Comparison of ENCODE assay signal across 10 mouse cellular contexts in the genomic region with DNA sequence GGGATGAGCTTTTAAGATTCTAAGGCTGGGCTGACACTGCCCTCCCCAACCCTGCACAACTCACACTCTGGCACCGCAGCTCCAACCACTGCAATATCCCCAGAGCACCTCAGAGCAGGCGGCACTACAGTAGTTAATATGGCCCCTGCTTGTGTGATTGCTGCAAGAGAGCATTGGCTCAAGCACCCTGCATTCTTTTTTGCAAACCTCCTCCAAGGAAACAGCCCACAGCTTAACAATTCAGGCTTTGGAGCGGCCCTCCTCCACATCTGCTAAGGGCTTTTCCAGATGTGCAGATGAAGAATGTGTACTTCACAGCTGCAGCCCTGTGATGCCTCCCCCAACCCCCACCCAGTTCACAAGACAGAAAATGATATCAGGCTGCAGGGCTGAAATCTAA.
A peak's percentile ranks its signal among the peaks of the same experiment; 100 is the strongest.
DNase-seq lines count a peak whose midpoint lies in the region; ATAC-seq lines count a peak whose summit lies in the region.
"Had no signal": no experiment of that assay in that cellular context is flagged by ENCODE, and none has a peak within 500 bp of the region (broad histone marks: within the 10 kb centered on the region; RNA-seq: fewer than 3 reads in every experiment).

No protein-coding gene starts in this region.

- no peaks in the 10 kb centered on the region for H3K27me3 ChIP-seq in lung, embryonic 15.5 days
- H3K27me3 ChIP-seq in heart, embryonic 15.5 days, result no peaks in the 10 kb centered on the region
- H3K27me3 ChIP-seq in neural tube, embryonic 13.5 days, result no peaks in the 10 kb centered on the region; the same call in 1 of the 2 replicates

- peak; percentile 53 for ATAC-seq in lung, embryonic 15.5 days (ENCODE audit: borderline replicate concordance, extremely low read depth, low FRiP score, low TSS enrichment)
- ATAC-seq in heart, embryonic 15.5 days (replicated peaks; ENCODE audit: insufficient number of reproducible peaks, insufficient read depth, low FRiP score, low read depth), result peak; percentile 23; the same call in 1 of the 2 replicates
- ATAC-seq in neural tube, embryonic 13.5 days (ENCODE audit: low read depth), result no peak
- ATAC-seq in megakaryocyte, adult 5-6 weeks (ENCODE audit: poor library complexity, severe bottlenecking), result no peak
- ATAC-seq: midbrain, embryonic 16.5 days had no signal

- peaks cover 33% of the 10 kb centered on the region for H3K4me1 ChIP-seq in lung, embryonic 15.5 days
- H3K4me1 ChIP-seq in heart, embryonic 15.5 days (replicated peaks), result peaks cover 35% of the 10 kb centered on the region
- H3K4me1 ChIP-seq in neural tube, embryonic 13.5 days (replicated peaks), result peaks cover 40% of the 10 kb centered on the region

- H3K27ac ChIP-seq in lung, embryonic 15.5 days, result no peak overlapping the region
- peak overlapping the region; percentile 33; the same call in 1 of the 2 replicates for H3K27ac ChIP-seq in heart, embryonic 15.5 days
- H3K27ac ChIP-seq in neural tube, embryonic 13.5 days (replicated peaks), result no peak overlapping the region

- H3K9ac ChIP-seq in lung, embryonic 15.5 days, result no peak overlapping the region
- H3K9ac ChIP-seq in heart, embryonic 15.5 days, result no peak overlapping the region
- H3K9ac ChIP-seq in neural tube, embryonic 13.5 days, result 0 out of 2 replicates have a peak overlapping the region, but pooled peaks have one; percentile 2

- WGBS in lung, embryonic 15.5 days, result 42% methylated on average over 3 of the region's 3 CpGs
- WGBS in heart, embryonic 15.5 days, result 57% methylated on average over 3 of the region's 3 CpGs
- 47% methylated on average over 3 of the region's 3 CpGs for WGBS in neural tube, embryonic 13.5 days

- no peaks in the 10 kb centered on the region for H3K9me3 ChIP-seq in lung, embryonic 15.5 days
- no peaks in the 10 kb centered on the region for H3K9me3 ChIP-seq in heart, embryonic 15.5 days (replicated peaks)
- no peaks in the 10 kb centered on the region for H3K9me3 ChIP-seq in neural tube, embryonic 13.5 days

- no peak overlapping the region for H3K4me2 ChIP-seq in lung, embryonic 15.5 days
- no peak overlapping the region for H3K4me2 ChIP-seq in heart, embryonic 15.5 days
- H3K4me2 ChIP-seq in neural tube, embryonic 13.5 days, result no peak overlapping the region

- H3K36me3 ChIP-seq in lung, embryonic 15.5 days, result no peaks in the 10 kb centered on the region
- peaks cover 8% of the 10 kb centered on the region; the same call in 1 of the 2 replicates for H3K36me3 ChIP-seq in heart, embryonic 15.5 days
- H3K36me3 ChIP-seq in neural tube, embryonic 13.5 days, result no peaks in the 10 kb centered on the region

- no peak overlapping the region for H3K4me3 ChIP-seq in lung, embryonic 15.5 days
- no peak overlapping the region for H3K4me3 ChIP-seq in heart, embryonic 15.5 days
- no peak overlapping the region for H3K4me3 ChIP-seq in neural tube, embryonic 13.5 days

- DNase-seq in lung, postnatal 25 days (ENCODE audit: low spot score), result no peak
- peak; percentile 71 for DNase-seq in forelimb bud, embryonic 11.5 days (ENCODE audit: low read depth, low spot score)
- DNase-seq in thymus, postnatal 36 days, result no peak
- DNase-seq: adrenal gland, postnatal 36 days; retina, postnatal 1 day had no signal

Comparison
In these comparisons a context has a peak if more than half of its experiments do, and no peak if none do; other contexts are left out.
1. ATAC-seq: peak in lung, embryonic 15.5 days (single experiment) and heart, embryonic 15.5 days (single experiment); none in neural tube, embryonic 13.5 days (single experiment) and megakaryocyte, adult 5-6 weeks (single experiment).